Mouse (Mus musculus): ENCODE data around the gene Adam1a. TPM values are rescaled to one million over a fixed set of nuclear protein-coding genes. Genes with fewer than 3 reads are reported as not detected.

Adam1a gene
- polyA plus RNA-seq, 1 experiment from 2014 or later: 4.9 TPM

DNA sequence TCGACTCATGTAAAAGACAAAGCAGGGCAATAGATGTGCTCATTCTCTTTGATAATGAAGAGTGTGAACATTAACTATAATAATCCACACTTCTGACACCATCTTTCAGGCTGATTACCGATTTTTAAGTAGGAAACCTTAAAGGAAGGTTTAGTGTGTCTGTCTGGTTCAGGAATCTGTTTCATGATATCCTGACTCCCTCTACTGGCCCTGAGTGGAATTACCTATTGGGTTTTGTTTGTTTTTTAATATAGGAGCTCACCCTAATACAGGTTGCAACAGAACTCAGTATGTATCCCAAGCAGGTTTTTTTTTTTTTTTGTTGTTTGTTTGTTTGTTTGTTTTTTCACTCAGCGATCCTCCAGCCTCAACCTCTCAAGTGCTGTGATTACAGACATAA, 67.6 kb downstream of the Adam1a start:
- Histone ChIP-seq H3K36me3 (ENCODE audit: control insufficient read depth, insufficient read depth, low read length) (no peaks in the 10 kb centered on the region), H3K4me3 (ENCODE audit: low read depth, low read length) (no peak overlapping the region), H3K27ac (ENCODE audit: low read length) (peak overlapping the region; percentile 34; the same call in 1 of the 2 replicates), H3K4me1 (ENCODE audit: control insufficient read depth, insufficient read depth, low read length) (no peaks in the 10 kb centered on the region), H3K9me3 (replicated peaks; ENCODE audit: control insufficient read depth, low read length, poor library complexity, severe bottlenecking) (no peaks in the 10 kb centered on the region), H3K4me2 (ENCODE audit: low read length) (no peak overlapping the region), H3K27me3 (ENCODE audit: control insufficient read depth, insufficient read depth, low read depth, low read length) (no peaks in the 10 kb centered on the region), H3K9ac (ENCODE audit: low read depth, low read length) (no peak overlapping the region)
- no peak for ATAC-seq
- 34% methylated on average over 3 of the region's 3 CpGs for WGBS

- Histone ChIP-seq H3K27me3 (ENCODE audit: control insufficient read depth, insufficient read depth, low read depth, low read length) (no peaks in the 10 kb centered on the region), H3K9ac (ENCODE audit: low read depth, low read length) (no peak overlapping the region), H3K4me1 (ENCODE audit: control insufficient read depth, insufficient read depth, low read length) (no peaks in the 10 kb centered on the region), H3K36me3 (ENCODE audit: control insufficient read depth, insufficient read depth, low read length) (no peaks in the 10 kb centered on the region), H3K9me3 (replicated peaks; ENCODE audit: control insufficient read depth, low read length, poor library complexity, severe bottlenecking) (no peaks in the 10 kb centered on the region), H3K27ac (ENCODE audit: low read length) (no peak overlapping the region), H3K4me2 (ENCODE audit: low read length) (no peak overlapping the region), H3K4me3 (ENCODE audit: low read depth, low read length) (no peak overlapping the region)
- no peak for ATAC-seq
- 82% methylated on average over 1 of the region's 1 CpGs for WGBS
Measured at GRCm38 (mm10) chr5:121476040-121476439, 69.2 kb downstream of the Adam1a start.

DNA sequence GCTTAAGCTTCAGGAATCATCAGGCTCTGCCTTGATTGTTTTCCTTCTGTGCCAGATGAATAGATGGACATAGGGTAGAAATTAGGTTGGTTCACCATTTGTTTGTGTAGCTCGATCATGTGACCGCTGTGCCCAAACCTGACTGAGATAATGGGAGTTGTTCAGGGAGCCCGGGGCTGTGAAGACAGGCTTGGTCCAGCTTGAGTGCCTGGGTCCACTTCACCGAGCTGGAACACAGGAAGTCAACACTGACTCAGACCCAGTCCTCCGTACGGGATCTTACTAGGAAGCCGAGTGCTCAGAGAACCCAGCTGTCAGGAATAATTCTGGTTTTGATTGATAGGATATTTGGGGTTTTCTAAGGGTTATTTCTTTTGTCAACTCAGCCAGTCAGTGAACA, 70.7 kb downstream of the Adam1a start:
- H3K9ac ChIP-seq (ENCODE audit: low read depth, low read length): no peak overlapping the region
- no peaks in the 10 kb centered on the region for H3K27me3 ChIP-seq (ENCODE audit: control insufficient read depth, insufficient read depth, low read depth, low read length)
- H3K36me3 ChIP-seq (ENCODE audit: control insufficient read depth, insufficient read depth, low read length): no peaks in the 10 kb centered on the region
- 65% methylated on average over 7 of the region's 7 CpGs for WGBS
- no peaks in the 10 kb centered on the region for H3K4me1 ChIP-seq (ENCODE audit: control insufficient read depth, insufficient read depth, low read length)
- H3K9me3 ChIP-seq (replicated peaks; ENCODE audit: control insufficient read depth, low read length, poor library complexity, severe bottlenecking): no peaks in the 10 kb centered on the region
- no peak overlapping the region for H3K4me3 ChIP-seq (ENCODE audit: low read depth, low read length)
- H3K27ac ChIP-seq (ENCODE audit: low read length): no peak overlapping the region
- H3K4me2 ChIP-seq (ENCODE audit: low read length): no peak overlapping the region
- ATAC-seq: no peak

- 89% methylated on average over 2 of the region's 2 CpGs for WGBS
- Histone ChIP-seq H3K36me3 (ENCODE audit: control insufficient read depth, insufficient read depth, low read length) (no peaks in the 10 kb centered on the region), H3K4me2 (ENCODE audit: low read length) (no peak overlapping the region), H3K27me3 (ENCODE audit: control insufficient read depth, insufficient read depth, low read depth, low read length) (no peaks in the 10 kb centered on the region), H3K9ac (ENCODE audit: low read depth, low read length) (no peak overlapping the region), H3K4me3 (ENCODE audit: low read depth, low read length) (no peak overlapping the region), H3K27ac (ENCODE audit: low read length) (no peak overlapping the region), H3K9me3 (replicated peaks; ENCODE audit: control insufficient read depth, low read length, poor library complexity, severe bottlenecking) (no peaks in the 10 kb centered on the region), H3K4me1 (ENCODE audit: control insufficient read depth, insufficient read depth, low read length) (no peaks in the 10 kb centered on the region)
- ATAC-seq: no peak
Measured at GRCm38 (mm10) chr5:121472411-121472810, 72.9 kb downstream of the Adam1a start.

GRCm38 (mm10) chr5:121469566-121469965, 75.7 kb downstream of the Adam1a start:
- WGBS: 59% methylated on average over 3 of the region's 3 CpGs
- Histone ChIP-seq H3K36me3 (ENCODE audit: control insufficient read depth, insufficient read depth, low read length) (no peaks in the 10 kb centered on the region), H3K27me3 (ENCODE audit: control insufficient read depth, insufficient read depth, low read depth, low read length) (no peaks in the 10 kb centered on the region), H3K4me2 (ENCODE audit: low read length) (no peak overlapping the region), H3K27ac (ENCODE audit: low read length) (no peak overlapping the region), H3K9me3 (replicated peaks; ENCODE audit: control insufficient read depth, low read length, poor library complexity, severe bottlenecking) (no peaks in the 10 kb centered on the region), H3K4me1 (ENCODE audit: control insufficient read depth, insufficient read depth, low read length) (no peaks in the 10 kb centered on the region), H3K4me3 (ENCODE audit: low read depth, low read length) (no peak overlapping the region), H3K9ac (ENCODE audit: low read depth, low read length) (no peak overlapping the region)
- no peak for ATAC-seq

Other genes starting within 250 kb of the Adam1a start
- gene Trafd1, start 159.8 kb downstream of the Adam1a start, polyA plus RNA-seq (2015; fragmentation: Nextera tagmentation; extraction: Ambion mirVana): 135 and 140 TPM in 2 replicates
- 54.0 and 55.0 TPM in 2 replicates for gene Naa25, start 147.5 kb downstream of the Adam1a start, polyA plus RNA-seq (2015; fragmentation: Nextera tagmentation; extraction: Ambion mirVana)
- 1.9 and 2.2 TPM in 2 replicates for gene Tmem116, start 93.6 kb downstream of the Adam1a start, polyA plus RNA-seq (2015; fragmentation: Nextera tagmentation; extraction: Ambion mirVana)
- gene Erp29, start 93.0 kb downstream of the Adam1a start, polyA plus RNA-seq (2015; fragmentation: Nextera tagmentation; extraction: Ambion mirVana): 174 and 182 TPM in 2 replicates
- gene Adam1b, start 42.0 kb downstream of the Adam1a start, polyA plus RNA-seq (2015; fragmentation: Nextera tagmentation; extraction: Ambion mirVana): not detected in 2 replicates
- not detected in 2 replicates for gene Gm42878, start within 50 bp of the Adam1a start, polyA plus RNA-seq (2015; fragmentation: Nextera tagmentation; extraction: Ambion mirVana)
- 58.8 and 64.1 TPM in 2 replicates for gene Mapkapk5, start 423 bp upstream of the Adam1a start, polyA plus RNA-seq (2015; fragmentation: Nextera tagmentation; extraction: Ambion mirVana)
- gene Aldh2, start 48.3 kb upstream of the Adam1a start, polyA plus RNA-seq (2015; fragmentation: Nextera tagmentation; extraction: Ambion mirVana): 129 and 141 TPM in 2 replicates
- gene Acad12, start 73.5 kb upstream of the Adam1a start, polyA plus RNA-seq (2015; fragmentation: Nextera tagmentation; extraction: Ambion mirVana): 1.4 and 1.9 TPM in 2 replicates
- gene Acad10, start 115.0 kb upstream of the Adam1a start, polyA plus RNA-seq (2015; fragmentation: Nextera tagmentation; extraction: Ambion mirVana): 1.7 and 2.1 TPM in 2 replicates
- gene Brap, start 115.1 kb upstream of the Adam1a start, polyA plus RNA-seq (2015; fragmentation: Nextera tagmentation; extraction: Ambion mirVana): 43.3 and 44.5 TPM in 2 replicates
- gene Atxn2, start 165.9 kb upstream of the Adam1a start, polyA plus RNA-seq (2015; fragmentation: Nextera tagmentation; extraction: Ambion mirVana): 60.1 and 65.5 TPM in 2 replicates